Mouse (Mus musculus): ENCODE data around the gene Tmem160. TPM values are rescaled to one million over a fixed set of nuclear protein-coding genes. Genes with fewer than 3 reads are reported as not detected.

The Tmem160 gene
- total RNA-seq (2023) = 10 to 100 TPM; 38.7 to 39.4 TPM

DNA sequence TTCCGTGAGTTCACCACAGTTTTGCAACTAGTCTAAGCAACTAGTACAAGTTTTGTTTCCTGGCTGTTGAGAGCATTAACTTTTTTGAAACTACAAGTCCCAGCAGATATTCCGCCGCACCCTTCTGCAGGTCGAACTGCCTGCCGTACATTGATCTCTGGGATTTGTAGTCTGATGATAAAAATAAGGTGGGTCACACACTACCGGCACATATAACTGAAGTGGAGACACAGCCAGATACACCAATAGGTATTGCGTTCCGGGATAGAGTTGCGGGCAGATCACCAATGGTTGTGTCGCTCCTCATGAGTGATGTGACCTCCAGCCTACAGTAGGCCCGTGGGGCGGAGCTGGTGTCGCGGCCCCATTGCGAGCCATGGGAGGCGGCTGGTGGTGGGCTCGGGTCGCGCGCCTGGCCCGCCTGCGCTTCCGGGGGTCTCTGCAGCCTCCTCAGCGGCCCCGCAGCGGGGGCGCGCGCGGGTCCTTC lies at the start of gene Tmem160:
Tmem160 (plus strand) TSS at position 193 of the 487 bp plus-strand sequence.

DNA sequence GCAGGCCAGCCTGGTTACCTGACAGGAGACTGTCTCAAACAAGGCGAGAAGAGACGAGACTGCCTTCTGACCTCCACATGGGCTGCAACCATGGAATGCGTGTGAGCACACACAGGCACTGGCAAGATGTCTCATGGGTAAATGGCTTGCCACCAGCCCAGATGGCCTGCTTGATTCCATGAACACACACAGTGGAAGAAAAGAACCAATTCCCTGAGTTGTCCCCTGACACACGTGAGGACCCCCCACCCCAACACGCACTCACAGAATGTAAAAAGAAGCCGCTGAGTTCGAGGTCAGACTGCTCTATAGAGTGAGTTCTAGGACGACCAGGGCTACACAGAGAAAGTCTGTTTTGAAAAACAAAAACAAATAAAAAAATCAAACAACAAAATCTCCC lies 25.0 kb downstream of the Tmem160 start, which contains the start of gene Npas1:
Npas1 (minus strand) TSS at position 101 of the 400 bp plus-strand sequence.

Other genes with a start within 250 kb of the Tmem160 start
- 10 to 100 TPM; 28.8 to 32.0 TPM for gene Dhx34, start 230.7 kb upstream of the Tmem160 start, total RNA-seq (2023)
- gene C5ar2, start 208.6 kb upstream of the Tmem160 start, total RNA-seq (2023) = under 1 TPM; 0.26 to 0.47 TPM
- gene C5ar1, start 193.2 kb upstream of the Tmem160 start, total RNA-seq (2023) = under 1 TPM in 1 of 2 experiments, not detected in 1; 0.30 TPM
- 10 to 100 TPM; 23.9 to 31.5 TPM for gene Inafm1, start 179.2 kb upstream of the Tmem160 start, total RNA-seq (2023)
- 100 to 1,000 TPM; 233 to 246 TPM for gene Ccdc9, start 166.0 kb upstream of the Tmem160 start, total RNA-seq (2023)
- 10 to 100 TPM; 29.4 to 34.5 TPM for gene Bbc3, start 144.4 kb upstream of the Tmem160 start, total RNA-seq (2023)
- gene Sae1, start 65.0 kb upstream of the Tmem160 start, total RNA-seq (2023) = 10 to 100 TPM; 58.6 to 76.2 TPM
- 10 to 100 TPM; 80.5 to 80.9 TPM for gene Zc3h4, start 51.9 kb upstream of the Tmem160 start, total RNA-seq (2023)
- gene Npas1, start 24.9 kb downstream of the Tmem160 start, total RNA-seq (2023) = not detected
- 10 to 100 TPM; 20.5 to 22.0 TPM for gene Arhgap35, start 162.2 kb downstream of the Tmem160 start, total RNA-seq (2023)
- gene Ceacam15, start 222.9 kb downstream of the Tmem160 start, total RNA-seq (2023) = not detected

All from T-cell, adult 66 days (primary cell).